Mouse (Mus musculus) common myeloid progenitor, adult 5-6 weeks (primary cell): Measurements from ENCODE around the gene Slc6a13. TPM values are rescaled to one million over a fixed set of nuclear protein-coding genes. Genes with fewer than 3 reads are reported as not detected.

Experiments used
- ATAC-seq: replicated peaks from 2 replicates; pipeline ENCODE4 v1.8.0; 2016; ENCODE audit warnings: low read depth, mild to moderate bottlenecking, moderate TSS enrichment, inconsistent platforms; ENCODE audit not compliant: poor library complexity, severe bottlenecking
- total RNA-seq: library from RNA; stranded (forward); fragments of 200-1000, 187-1606 nt; gene quantifications from 2 replicates; pipeline ENCODE4 v1.2.3, GENCODE M21; 2017

Gene Slc6a13
- total RNA-seq, 1 experiment from 2014 or later = 3.2 TPM

GRCm38 (mm10) chr6:121371197-121371980, 71.4 kb downstream of the Slc6a13 start:
- no peak for ATAC-seq

DNA sequence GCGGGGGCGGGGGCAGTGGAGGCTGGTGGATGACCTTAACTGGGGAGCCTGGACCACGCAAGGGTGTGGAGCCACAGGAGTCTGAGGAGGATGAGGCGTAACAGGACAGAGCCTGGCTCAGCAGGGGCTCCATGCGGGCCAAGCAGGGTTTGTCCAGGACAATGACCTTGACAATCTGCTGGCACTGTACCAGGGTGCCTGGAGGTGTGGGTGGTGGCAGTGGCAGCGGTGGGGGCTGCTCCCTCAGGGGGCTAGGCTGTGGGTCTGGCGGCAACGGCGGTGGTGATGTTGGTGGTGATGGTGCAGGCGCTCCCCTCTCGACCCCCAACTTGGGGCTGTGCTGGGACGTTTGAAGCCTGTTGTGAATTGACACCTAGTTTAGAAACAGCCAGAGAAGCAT, 76.1 kb downstream of the Slc6a13 start:
- no peak for ATAC-seq

GRCm38 (mm10) chr6:121378256-121378655, 78.2 kb downstream of the Slc6a13 start:
- no peak for ATAC-seq

DNA sequence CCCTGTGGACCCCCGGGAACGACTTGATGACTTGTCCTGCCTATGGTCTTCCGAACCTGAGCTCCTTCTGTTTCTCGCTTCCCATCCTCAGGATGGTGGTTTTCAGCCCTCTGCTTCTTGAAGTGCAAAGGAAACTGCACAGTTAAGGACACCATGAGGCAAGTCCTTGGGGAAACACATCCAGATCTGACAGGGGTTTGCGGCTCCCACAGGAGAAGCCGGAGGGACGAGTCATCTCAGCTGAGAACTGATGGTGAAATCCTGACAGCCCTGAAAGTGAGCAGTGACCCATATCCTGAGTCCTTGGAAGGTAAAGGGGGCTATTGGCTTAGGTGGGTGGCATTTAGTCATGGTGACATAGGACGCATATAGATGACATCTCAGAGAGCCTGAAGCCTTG, 80.5 kb downstream of the Slc6a13 start:
- ATAC-seq = no peak

- no peak for ATAC-seq
Measured at GRCm38 (mm10) chr6:121382071-121382470, 82.0 kb downstream of the Slc6a13 start.

GRCm38 (mm10) chr6:121385397-121385796, 85.4 kb downstream of the Slc6a13 start:
- ATAC-seq = peak; percentile 53

Other genes with a start within 250 kb of the Slc6a13 start
- gene Mical3, start 169.2 kb upstream of the Slc6a13 start, total RNA-seq = 22.0 and 24.3 TPM in 2 replicates
- 5.6 and 6.3 TPM in 2 replicates for gene Pex26, start 116.6 kb upstream of the Slc6a13 start, total RNA-seq
- 34.6 and 40.7 TPM in 2 replicates for gene Tuba8, start 89.5 kb upstream of the Slc6a13 start, total RNA-seq
- gene Usp18, start 54.3 kb upstream of the Slc6a13 start, total RNA-seq = 2.6 and 9.0 TPM in 2 replicates
- 0.10 TPM in 1 of 2 replicates, not detected in the other for gene Slc6a12, start 42.8 kb downstream of the Slc6a13 start, total RNA-seq
- gene Iqsec3, start 173.5 kb downstream of the Slc6a13 start, total RNA-seq = not detected in 2 replicates